Mouse (Mus musculus): Measurements from ENCODE around the gene Myo1h. TPM values are rescaled to one million over a fixed set of nuclear protein-coding genes. Genes with fewer than 3 reads are reported as not detected.

Gene Myo1h
- polyA plus RNA-seq, 1 experiment from 2014 or later, result 0.56 TPM

DNA sequence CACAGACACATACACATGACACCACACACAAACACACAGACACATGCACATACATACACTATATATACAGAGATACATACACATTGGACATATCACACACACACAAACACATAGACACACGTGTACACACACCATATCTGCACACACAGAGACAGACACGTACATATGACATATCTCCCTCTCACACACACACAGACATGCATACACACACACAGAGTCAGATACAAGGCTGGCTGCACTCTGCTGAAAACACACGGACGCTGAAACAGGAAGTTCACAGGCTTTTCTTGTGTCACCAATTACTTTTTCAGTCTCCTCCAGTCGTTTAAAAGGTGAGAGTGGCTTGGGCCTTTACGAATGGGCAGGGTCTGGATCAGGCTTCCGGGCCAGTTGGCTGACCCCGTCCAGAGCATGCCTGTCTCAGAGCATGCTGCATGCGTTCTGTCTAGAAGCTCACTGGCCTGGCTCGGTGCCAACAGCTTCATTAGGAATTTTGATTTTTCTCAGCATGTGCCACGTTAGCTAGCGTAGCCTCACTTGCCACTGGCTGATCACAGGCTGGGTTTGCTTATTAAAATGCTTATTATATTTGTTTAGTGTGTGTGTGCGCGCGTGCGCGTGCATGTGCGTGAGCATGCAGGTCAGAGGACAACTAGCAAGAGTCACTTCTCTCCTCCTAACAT is 9.4 kb downstream of the Myo1h start:
- Histone ChIP-seq H3K4me3 (no peak overlapping the region), H3K9ac (no peak overlapping the region), H3K9me3 (replicated peaks) (no peaks in the 10 kb centered on the region), H3K36me3 (ENCODE audit: poor library complexity, severe bottlenecking) (no peaks in the 10 kb centered on the region), H3K4me1 (peaks cover 45% of the 10 kb centered on the region), H3K4me2 (0 out of 2 replicates have a peak overlapping the region, but pooled peaks have one; percentile 0), H3K27ac (peak overlapping the region; percentile 5; the same call in 1 of the 2 replicates), H3K27me3 (peaks cover 27% of the 10 kb centered on the region)
- no peak; the same call in 1 of the 2 replicates for ATAC-seq
- 44% methylated on average over 18 of the region's 18 CpGs for WGBS

DNA sequence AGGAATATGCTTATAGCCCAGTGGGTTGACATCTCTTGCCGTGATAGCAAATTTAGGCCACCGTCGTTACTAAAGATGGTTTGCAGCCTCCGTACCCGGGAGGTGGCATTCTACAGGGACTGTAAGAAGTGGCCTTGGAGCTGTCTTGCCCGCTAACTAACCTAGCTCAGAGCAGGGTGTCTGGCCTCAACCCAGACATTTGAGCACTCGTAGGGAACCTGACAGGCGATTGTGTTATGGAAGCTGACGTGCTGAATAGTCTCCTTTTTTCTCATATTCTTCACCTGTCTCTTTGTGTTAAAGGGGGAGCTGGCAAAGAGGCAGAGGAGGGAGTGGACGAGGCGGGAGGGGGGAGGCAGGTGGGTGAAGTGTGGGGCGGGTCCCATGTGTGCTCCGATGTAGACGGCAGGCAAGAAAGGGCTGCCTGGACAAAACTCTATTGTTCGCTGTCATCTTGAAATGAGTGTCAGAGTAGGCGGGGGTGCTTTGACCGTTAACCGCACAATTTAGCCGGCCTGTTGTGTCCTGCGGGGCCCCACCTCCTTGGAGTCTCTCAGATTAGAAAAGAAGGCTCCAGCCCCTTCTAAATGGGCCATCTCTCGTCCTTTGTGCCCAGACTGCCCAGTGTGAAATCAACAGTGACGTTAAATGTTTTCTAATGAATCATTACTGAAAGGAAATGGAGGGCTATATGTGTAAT is 10.3 kb downstream of the Myo1h start:
- Histone ChIP-seq H3K9me3 (replicated peaks) (no peaks in the 10 kb centered on the region), H3K27me3 (peaks cover 31% of the 10 kb centered on the region), H3K4me3 (no peak overlapping the region), H3K27ac (peak overlapping the region; percentile 45; the same call in 1 of the 2 replicates), H3K4me2 (peak overlapping the region; percentile 43), H3K36me3 (ENCODE audit: poor library complexity, severe bottlenecking) (no peaks in the 10 kb centered on the region), H3K4me1 (peaks cover 42% of the 10 kb centered on the region), H3K9ac (no peak overlapping the region; the same call in 1 of the 2 replicates)
- WGBS, result 12% methylated on average over 22 of the region's 22 CpGs
- 0 out of 2 replicates have a peak, but pooled peaks have one; percentile 45 for ATAC-seq

- Histone ChIP-seq H3K27me3 (peaks cover 34% of the 10 kb centered on the region), H3K4me3 (no peak overlapping the region), H3K4me1 (peaks cover 42% of the 10 kb centered on the region), H3K27ac (0 out of 2 replicates have a peak overlapping the region, but pooled peaks have one; percentile 45), H3K4me2 (0 out of 2 replicates have a peak overlapping the region, but pooled peaks have one; percentile 43), H3K9me3 (replicated peaks) (no peaks in the 10 kb centered on the region), H3K36me3 (ENCODE audit: poor library complexity, severe bottlenecking) (no peaks in the 10 kb centered on the region), H3K9ac (no peak overlapping the region)
- 43% methylated on average over 24 of the region's 24 CpGs for WGBS
- ATAC-seq, result no peak
Measured at GRCm38 (mm10) chr5:114299883-114300610, 11.1 kb downstream of the Myo1h start.

DNA sequence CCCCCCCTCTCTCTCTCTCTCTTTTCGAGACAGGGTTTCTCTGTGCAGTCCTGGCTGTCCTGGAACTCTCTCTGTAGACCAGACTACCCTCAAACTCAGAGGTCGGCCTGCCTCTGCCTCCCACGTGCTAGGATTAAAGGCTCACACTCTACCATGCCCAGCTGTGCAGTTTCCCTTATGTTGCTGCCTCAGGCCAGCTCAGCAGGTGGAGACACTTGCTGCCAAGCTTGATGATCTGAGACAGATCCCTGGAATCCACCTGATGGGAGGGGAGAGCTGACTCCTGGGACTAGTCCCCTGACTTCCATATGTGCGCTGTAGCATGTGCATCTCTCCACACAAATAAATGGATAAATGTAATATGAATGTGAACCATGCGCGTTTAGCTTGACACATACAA is 14.2 kb downstream of the Myo1h start:
- Histone ChIP-seq H3K4me1 (peaks cover 22% of the 10 kb centered on the region), H3K4me2 (no peak overlapping the region), H3K36me3 (ENCODE audit: poor library complexity, severe bottlenecking) (no peaks in the 10 kb centered on the region), H3K9me3 (replicated peaks) (no peaks in the 10 kb centered on the region), H3K4me3 (no peak overlapping the region), H3K27me3 (peaks cover 34% of the 10 kb centered on the region), H3K9ac (no peak overlapping the region), H3K27ac (no peak overlapping the region)
- WGBS, result 69% methylated on average over 6 of the region's 6 CpGs
- no peak for ATAC-seq

DNA sequence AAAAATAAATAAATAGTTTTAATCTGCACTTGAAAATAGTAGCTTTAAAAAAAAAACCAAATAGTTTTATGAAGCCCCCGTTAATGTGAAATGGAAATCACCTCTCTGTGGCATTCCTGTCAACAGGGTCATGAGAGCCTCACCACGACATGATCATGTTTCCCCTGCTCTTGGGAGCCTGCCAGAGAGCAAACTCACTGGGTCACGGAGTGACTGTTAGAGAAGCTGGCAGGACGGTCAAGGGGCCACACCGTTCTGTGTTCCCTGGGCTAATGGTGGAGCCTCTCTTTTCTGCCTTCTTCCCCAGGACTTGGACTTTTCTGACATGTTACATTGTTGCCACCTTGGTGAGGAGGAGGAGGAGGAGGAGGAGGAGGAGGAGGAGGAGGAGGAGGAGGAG is 17.5 kb downstream of the Myo1h start:
- H3K4me3 ChIP-seq, result no peak overlapping the region
- no peak for ATAC-seq
- WGBS, result 78% methylated on average over 5 of the region's 5 CpGs
- H3K9me3 ChIP-seq (replicated peaks), result no peaks in the 10 kb centered on the region
- no peak overlapping the region for H3K4me2 ChIP-seq
- no peaks in the 10 kb centered on the region for H3K4me1 ChIP-seq
- H3K27me3 ChIP-seq, result peaks cover 22% of the 10 kb centered on the region
- H3K27ac ChIP-seq, result no peak overlapping the region
- no peak overlapping the region for H3K9ac ChIP-seq
- no peaks in the 10 kb centered on the region for H3K36me3 ChIP-seq (ENCODE audit: poor library complexity, severe bottlenecking)

- Histone ChIP-seq H3K9ac (no peak overlapping the region), H3K36me3 (ENCODE audit: poor library complexity, severe bottlenecking) (no peaks in the 10 kb centered on the region), H3K27ac (no peak overlapping the region), H3K4me3 (no peak overlapping the region), H3K4me2 (peak overlapping the region; percentile 17; the same call in 1 of the 2 replicates), H3K4me1 (no peaks in the 10 kb centered on the region), H3K27me3 (peaks cover 3% of the 10 kb centered on the region; the same call in 1 of the 2 replicates), H3K9me3 (replicated peaks) (no peaks in the 10 kb centered on the region)
- no peak; the same call in 1 of the 2 replicates for ATAC-seq
- 42% methylated on average over 18 of the region's 18 CpGs for WGBS
Measured at GRCm38 (mm10) chr5:114308765-114309679, 20.1 kb downstream of the Myo1h start.

- H3K4me2 ChIP-seq, result peak overlapping the region; percentile 17; the same call in 1 of the 2 replicates
- H3K4me1 ChIP-seq, result peaks cover under 1% of the 10 kb centered on the region; the same call in 1 of the 2 replicates
- H3K27me3 ChIP-seq, result 0 out of 2 replicates have a peak, but pooled peaks cover 2% of the 10 kb centered on the region
- WGBS, result 60% methylated on average over 11 of the region's 11 CpGs
- H3K27ac ChIP-seq, result no peak overlapping the region
- ATAC-seq, result no peak
- no peak overlapping the region for H3K9ac ChIP-seq
- H3K4me3 ChIP-seq, result no peak overlapping the region
- no peaks in the 10 kb centered on the region for H3K9me3 ChIP-seq (replicated peaks)
- H3K36me3 ChIP-seq (ENCODE audit: poor library complexity, severe bottlenecking), result no peaks in the 10 kb centered on the region
Measured at GRCm38 (mm10) chr5:114309680-114310036, 20.7 kb downstream of the Myo1h start.

- H3K9ac ChIP-seq, result no peak overlapping the region
- no peak overlapping the region for H3K4me2 ChIP-seq
- ATAC-seq, result no peak
- no peak overlapping the region for H3K4me3 ChIP-seq
- WGBS, result 62% methylated on average over 23 of the region's 25 CpGs
- no peaks in the 10 kb centered on the region for H3K9me3 ChIP-seq (replicated peaks)
- 0 out of 2 replicates have a peak, but pooled peaks cover 3% of the 10 kb centered on the region for H3K4me1 ChIP-seq
- no peak overlapping the region for H3K27ac ChIP-seq
- no peaks in the 10 kb centered on the region for H3K27me3 ChIP-seq
- H3K36me3 ChIP-seq (ENCODE audit: poor library complexity, severe bottlenecking), result no peaks in the 10 kb centered on the region
Measured at GRCm38 (mm10) chr5:114323105-114323790, 34.3 kb downstream of the Myo1h start.

DNA sequence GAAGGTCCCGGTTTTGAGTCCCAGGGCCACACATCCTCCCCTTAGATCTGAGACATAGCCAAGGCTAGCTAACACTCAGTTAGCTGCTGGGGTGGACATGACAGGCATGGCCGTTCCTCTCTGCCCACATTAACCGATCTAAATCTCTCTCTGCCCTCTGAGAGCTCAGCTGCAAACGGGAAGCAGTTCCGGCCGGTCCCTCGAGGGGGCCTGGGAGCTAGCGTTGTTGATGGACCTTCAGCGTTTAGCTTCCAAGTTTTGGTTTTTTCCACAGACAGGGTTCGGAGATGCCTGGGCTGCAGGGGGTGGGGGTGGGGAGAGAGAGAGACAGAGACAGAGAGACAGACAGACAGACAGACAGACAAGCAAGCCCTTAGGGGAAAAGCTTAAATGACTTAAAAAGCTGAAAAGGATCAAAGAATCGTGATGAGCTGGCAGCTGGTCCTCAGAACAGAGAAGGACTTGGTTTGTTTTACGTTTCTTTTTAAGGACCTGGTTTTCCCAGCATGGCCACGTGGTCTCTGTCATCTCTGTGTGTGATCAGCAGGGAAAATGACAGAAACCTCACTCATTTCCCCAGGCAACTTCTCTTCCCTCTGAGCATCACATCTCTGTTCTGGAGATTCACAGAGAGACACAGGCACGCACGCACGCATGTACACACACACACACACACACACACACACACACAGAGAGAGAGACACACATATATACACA is 35.0 kb downstream of the Myo1h start:
- no peaks in the 10 kb centered on the region for H3K36me3 ChIP-seq (ENCODE audit: poor library complexity, severe bottlenecking)
- no peak overlapping the region for H3K9ac ChIP-seq
- no peak overlapping the region for H3K4me3 ChIP-seq
- WGBS, result 21% methylated on average over 16 of the region's 16 CpGs
- H3K27ac ChIP-seq, result no peak overlapping the region
- H3K4me1 ChIP-seq, result 0 out of 2 replicates have a peak, but pooled peaks cover 3% of the 10 kb centered on the region
- H3K27me3 ChIP-seq, result no peaks in the 10 kb centered on the region
- H3K9me3 ChIP-seq (replicated peaks), result no peaks in the 10 kb centered on the region
- no peak overlapping the region for H3K4me2 ChIP-seq
- ATAC-seq, result no peak

DNA sequence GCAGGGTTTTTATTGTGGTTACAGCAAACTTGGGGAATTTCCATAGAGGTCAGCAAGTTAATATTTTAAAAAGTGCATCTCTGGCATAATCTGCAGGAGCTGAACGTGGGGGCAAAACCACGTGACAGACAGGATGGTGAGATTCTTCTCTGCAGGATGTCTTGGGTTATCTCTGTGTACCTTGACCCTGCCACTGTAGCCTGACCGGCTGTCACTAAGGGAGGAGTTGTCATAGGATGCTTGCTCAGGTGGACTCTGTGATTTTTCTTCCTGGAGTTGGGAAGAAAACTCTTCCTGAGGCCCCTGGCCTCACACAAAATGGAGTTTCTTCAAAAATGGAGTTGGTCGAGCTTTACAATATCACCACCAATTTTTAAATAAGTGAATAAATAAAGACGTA is 54.0 kb downstream of the Myo1h start:
- no peaks in the 10 kb centered on the region for H3K36me3 ChIP-seq (ENCODE audit: poor library complexity, severe bottlenecking)
- H3K4me3 ChIP-seq, result no peak overlapping the region
- H3K27ac ChIP-seq, result no peak overlapping the region
- no peak overlapping the region for H3K4me2 ChIP-seq
- 85% methylated on average over 5 of the region's 5 CpGs for WGBS
- H3K9me3 ChIP-seq (replicated peaks), result no peaks in the 10 kb centered on the region
- H3K9ac ChIP-seq, result no peak overlapping the region
- H3K4me1 ChIP-seq, result no peaks in the 10 kb centered on the region
- ATAC-seq, result no peak
- H3K27me3 ChIP-seq, result peaks cover 3% of the 10 kb centered on the region; the same call in 1 of the 2 replicates

Data from forebrain, embryonic 13.5 days (tissue).